ENCODE assay signal across 9 mouse cellular contexts in genomic region chr4:46029552-46029951, GRCm38 (mm10). TPM values are rescaled to one million over a fixed set of nuclear protein-coding genes. Genes with fewer than 3 reads are reported as not detected.
DNase-seq lines count a peak whose midpoint lies in the region; ATAC-seq and TF ChIP-seq lines count a peak whose summit lies in the region.
"Had no signal": no experiment of that assay in that cellular context is flagged by ENCODE, and none has a peak within 500 bp of the region (broad histone marks: within the 10 kb centered on the region; RNA-seq: fewer than 3 reads in every experiment).

No protein-coding gene starts in this region.

- peak; percentile 64 for ATAC-seq in stomach, postnatal 0 days (ENCODE audit: low FRiP score, low TSS enrichment)

- H3K4me3 ChIP-seq in stomach, postnatal 0 days (ENCODE audit: low read depth, low read length): no peak overlapping the region
- H3K4me3 ChIP-seq: midbrain, embryonic 12.5 days had no signal

- WGBS in stomach, postnatal 0 days: 46% methylated on average over 9 of the region's 9 CpGs

- no peak overlapping the region for H3K4me2 ChIP-seq in stomach, postnatal 0 days (replicated peaks; ENCODE audit: low read depth)
- H3K4me2 ChIP-seq: midbrain, embryonic 12.5 days had no signal

- no peak overlapping the region for H3K9ac ChIP-seq in stomach, postnatal 0 days (ENCODE audit: low read length)
- H3K9ac ChIP-seq: midbrain, embryonic 12.5 days had no signal

- no peak overlapping the region for H3K27ac ChIP-seq in stomach, postnatal 0 days (replicated peaks)
- H3K27ac ChIP-seq: midbrain, embryonic 12.5 days had no signal

- 0 out of 2 replicates have a peak, but pooled peaks cover 2% of the 10 kb centered on the region for H3K36me3 ChIP-seq in stomach, postnatal 0 days (ENCODE audit: control insufficient read depth, insufficient read depth, low read length)
- H3K36me3 ChIP-seq: midbrain, embryonic 12.5 days had no signal

- H3K9me3 ChIP-seq in stomach, postnatal 0 days (ENCODE audit: control insufficient read depth, low read length): no peaks in the 10 kb centered on the region
- H3K9me3 ChIP-seq: midbrain, embryonic 12.5 days had no signal

- no peak for TF ChIP-seq EP300 in stomach, postnatal 0 days (optimal IDR thresholded peaks at IDR 0.05)

- H3K27me3 ChIP-seq in stomach, postnatal 0 days (ENCODE audit: control insufficient read depth, insufficient read depth, low read length): no peaks in the 10 kb centered on the region
- H3K27me3 ChIP-seq: midbrain, embryonic 12.5 days had no signal

- DNase-seq in gastrocnemius, postnatal 14 days: peak; percentile 46
- no peak for DNase-seq in gastrocnemius, postnatal 36 days
- DNase-seq in ovary, postnatal 36 days (ENCODE audit: low spot score): peak; percentile 33
- no peak for DNase-seq in ovary, postnatal 10 days (ENCODE audit: low spot score)
- peak; percentile 33 for DNase-seq in kidney, adult 9 months
- DNase-seq in stomach, postnatal 0 days (ENCODE audit: low spot score): peak; percentile 56
- DNase-seq in frontal cortex, postnatal 36 days (ENCODE audit: low spot score in 2 of 2): no peak
- DNase-seq in thymus, postnatal 36 days: no peak

- peak; percentile 71 for TF ChIP-seq CTCF in stomach, postnatal 0 days (IDR thresholded peaks at IDR 0.05; ENCODE audit: low read depth)

- no peaks in the 10 kb centered on the region for H3K4me1 ChIP-seq in stomach, postnatal 0 days (replicated peaks; ENCODE audit: control insufficient read depth, insufficient read depth)
- H3K4me1 ChIP-seq: midbrain, embryonic 12.5 days had no signal

- intact Hi-C loops in gastrocnemius, postnatal 14 days (cut with DNase I; ENCODE audit: low total_unique reads): loop anchor here (10.0 kb wide), 1 partner anchor 55 kb away; no protein-coding TSS in a partner anchor
- intact Hi-C loops in gastrocnemius, postnatal 36 days (cut with DNase I): loop anchor here (2.0 to 5.0 kb wide), 2 partner anchors 89 to 98 kb away; no protein-coding TSS in a partner anchor

RNA-seq across cellular contexts. Expression of gene Tmod1, which starts 9.2 kb away (rescaled TPM):
- total RNA-seq in gastrocnemius, postnatal 14 days (2021): 100 to 1,000 TPM; 228 TPM
- total RNA-seq in gastrocnemius, postnatal 36 days (2021): 100 to 1,000 TPM; 199 to 210 TPM
- 3.2 and 3.4 TPM in 2 replicates for polyA plus RNA-seq in stomach, postnatal 0 days (2015; fragmentation: Nextera tagmentation; extraction: Ambion mirVana)

Comparison
In these comparisons a context has a peak if more than half of its experiments do, and no peak if none do; other contexts are left out.
1. DNase-seq: peak in gastrocnemius, postnatal 14 days (single experiment), ovary, postnatal 36 days (single experiment), kidney, adult 9 months (single experiment) and stomach, postnatal 0 days (single experiment); none in gastrocnemius, postnatal 36 days (0 of 2), ovary, postnatal 10 days (single experiment), frontal cortex, postnatal 36 days (0 of 2) and thymus, postnatal 36 days (0 of 2).